Mouse (Mus musculus): ENCODE measurements at regions not wholly inside any gene's neighbourhood (a gene's known extent, or its start where the extent isn't known, plus 50 kb on each side); places are given as distances from the start of the nearest gene placed in this dataset.
"Not testable (repeated sequence)": the region's sequence is repeated elsewhere in the genome, so short reads cannot be mapped to it uniquely, and the experiment has no call there.

DNA sequence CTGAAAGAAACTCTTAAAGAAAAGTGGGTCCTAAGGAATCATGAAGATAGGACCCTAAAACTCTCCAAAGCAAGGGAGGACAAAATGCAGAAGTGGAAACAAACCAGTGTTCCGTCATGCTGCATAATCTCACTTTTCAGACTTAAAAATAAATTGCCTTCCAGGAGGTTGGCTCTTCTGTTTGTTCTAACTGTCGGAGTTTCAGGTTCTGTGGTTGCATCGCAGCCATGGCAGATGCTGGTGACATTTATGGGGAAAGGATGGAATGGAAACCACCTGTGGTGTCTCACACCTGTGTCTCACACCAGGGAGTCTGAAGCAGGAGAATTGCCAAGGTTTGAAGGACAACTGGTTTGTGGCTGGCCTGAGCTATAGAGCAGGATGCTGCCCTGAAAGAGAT is 50.9 kb upstream of the Hivep1 start:
- DNase-seq, result no peak

DNA sequence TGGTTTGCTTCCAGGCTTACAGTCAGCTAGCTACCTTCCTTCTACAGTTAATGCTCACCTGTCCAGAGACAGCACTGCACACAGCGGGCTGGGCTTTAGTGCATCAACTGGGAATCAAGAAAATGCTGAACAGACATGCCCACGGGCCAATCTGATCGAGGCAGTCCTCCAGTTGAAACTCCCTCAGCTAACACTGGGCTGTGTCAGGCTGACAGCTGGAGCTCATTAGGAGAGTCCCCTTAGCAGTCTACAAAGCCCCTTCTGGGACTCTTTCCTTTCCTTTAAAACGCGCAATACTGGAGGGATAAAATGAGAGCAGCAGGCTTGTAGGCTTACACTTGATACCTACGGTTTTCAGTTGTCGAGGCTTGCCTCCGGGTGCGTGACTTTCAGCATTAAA is 53.9 kb upstream of the Hivep1 start:
- DNase-seq, result no peak

DNA sequence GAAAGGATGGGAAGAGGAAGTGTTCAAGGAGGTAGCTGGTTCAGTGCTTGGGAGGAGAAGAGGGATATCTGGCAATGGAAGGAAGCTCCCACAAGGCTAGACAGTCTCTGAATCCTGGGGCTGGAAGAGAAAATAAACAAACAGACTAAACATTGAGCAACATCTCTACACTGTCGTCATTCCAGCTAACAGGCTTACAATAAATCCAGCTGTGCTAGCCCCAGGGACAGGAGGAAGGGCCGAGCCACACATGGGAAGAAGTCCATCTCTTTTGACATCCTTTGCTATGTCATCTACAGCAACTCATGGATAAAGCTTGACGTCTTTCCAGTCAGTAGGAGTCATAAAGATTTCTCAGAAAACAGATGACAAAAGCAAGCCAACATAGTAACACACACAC is 57.7 kb upstream of the Hivep1 start:
- no peak for DNase-seq

DNA sequence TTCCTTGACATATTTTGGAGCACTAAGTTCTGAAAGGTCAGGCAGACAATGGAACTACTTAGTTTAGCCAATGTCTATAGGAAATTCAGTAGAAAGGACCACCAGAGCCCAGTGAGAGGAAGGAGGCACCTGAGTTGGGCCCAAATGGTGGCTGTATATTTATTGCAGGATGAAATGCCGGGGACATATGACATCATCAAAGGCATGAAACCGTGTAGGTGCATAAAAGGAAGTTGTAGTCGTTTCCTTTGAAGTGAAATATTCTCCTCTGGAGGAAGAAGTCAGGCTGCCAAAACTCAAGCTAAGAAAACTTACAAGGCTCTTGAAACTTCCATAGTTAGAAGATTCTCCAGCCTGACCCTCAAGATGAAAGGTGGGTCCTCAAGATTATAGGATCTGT is 75.9 kb upstream of the Hivep1 start:
- DNase-seq, result no peak

DNA sequence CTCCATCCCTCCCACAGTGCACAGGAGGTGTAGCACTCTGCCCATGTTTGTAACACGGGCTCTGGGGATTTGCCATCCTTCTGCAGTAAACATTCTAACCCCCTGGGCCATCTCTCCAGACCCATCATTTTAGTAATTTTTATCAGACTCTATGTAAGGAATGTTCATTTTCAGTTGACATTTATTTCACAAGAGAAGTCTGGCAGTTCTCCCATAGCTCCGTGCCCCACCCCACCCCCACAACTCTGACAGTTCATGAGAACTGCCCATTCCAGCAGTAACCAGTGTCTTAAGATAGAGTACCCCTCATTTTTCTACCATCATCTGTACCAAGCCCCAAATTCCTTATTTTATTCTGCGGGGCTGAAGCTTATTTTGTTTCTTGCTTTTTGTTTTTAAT is 88.9 kb upstream of the Hivep1 start:
- no peak for DNase-seq

DNA sequence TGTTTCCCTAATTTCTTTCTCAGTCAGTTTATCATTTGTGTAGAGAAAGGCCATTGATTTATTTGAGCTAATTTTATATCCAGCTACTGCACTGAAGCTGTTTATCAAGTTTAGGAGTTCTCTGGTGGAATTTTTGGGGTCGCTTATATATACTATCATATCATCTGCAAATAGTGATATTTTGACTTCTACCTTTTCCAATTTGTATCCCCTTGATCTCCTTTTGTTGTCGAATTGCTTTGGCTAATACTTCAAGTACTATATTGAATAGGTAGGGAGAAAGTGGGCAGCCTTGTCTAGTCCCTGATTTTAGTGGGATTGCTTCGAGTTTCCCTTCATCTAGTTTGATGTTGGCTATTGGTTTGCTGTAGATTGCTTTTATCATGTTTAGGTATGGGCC is 90.9 kb upstream of the Hivep1 start:
- DNase-seq, result not testable (repeated sequence)

DNA sequence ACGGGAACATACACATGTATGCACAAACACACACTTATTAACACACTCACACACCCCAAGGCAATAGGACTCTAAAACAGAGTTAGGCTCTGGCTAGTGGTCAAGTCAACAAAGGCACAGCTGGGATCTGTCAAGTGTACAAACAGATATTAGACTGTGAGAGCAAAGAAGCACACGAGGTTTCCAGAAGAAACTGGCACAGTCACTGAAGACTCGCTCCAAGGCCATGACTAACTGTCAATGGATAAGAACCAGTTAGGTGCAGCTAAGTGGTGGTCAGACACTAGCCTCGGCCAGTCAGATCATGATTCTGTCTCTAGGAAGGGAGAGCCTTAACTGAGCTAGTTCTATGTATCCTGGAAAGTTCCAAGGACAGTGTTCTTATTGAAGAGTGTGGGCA is 93.9 kb upstream of the Hivep1 start:
- DNase-seq, result no peak

DNA sequence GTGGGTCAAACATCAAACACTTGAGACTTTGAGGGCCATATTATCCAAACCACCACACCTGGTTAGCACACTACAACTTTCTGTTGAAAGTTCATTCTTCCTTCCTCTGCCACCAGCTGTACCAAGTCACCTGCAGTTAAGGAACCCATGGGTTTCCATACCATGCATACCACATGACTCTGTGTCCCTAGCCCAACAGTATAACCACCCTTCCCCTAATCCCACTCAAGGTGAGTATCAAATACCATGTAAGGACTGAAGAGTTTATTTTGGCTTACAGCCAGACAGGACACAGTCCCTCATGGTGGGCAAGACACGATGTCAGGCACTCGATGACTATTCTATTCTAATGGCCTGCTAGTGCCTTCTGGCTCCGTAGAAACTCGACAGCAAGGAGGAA is 95.9 kb upstream of the Hivep1 start:
- no peak for DNase-seq

DNA sequence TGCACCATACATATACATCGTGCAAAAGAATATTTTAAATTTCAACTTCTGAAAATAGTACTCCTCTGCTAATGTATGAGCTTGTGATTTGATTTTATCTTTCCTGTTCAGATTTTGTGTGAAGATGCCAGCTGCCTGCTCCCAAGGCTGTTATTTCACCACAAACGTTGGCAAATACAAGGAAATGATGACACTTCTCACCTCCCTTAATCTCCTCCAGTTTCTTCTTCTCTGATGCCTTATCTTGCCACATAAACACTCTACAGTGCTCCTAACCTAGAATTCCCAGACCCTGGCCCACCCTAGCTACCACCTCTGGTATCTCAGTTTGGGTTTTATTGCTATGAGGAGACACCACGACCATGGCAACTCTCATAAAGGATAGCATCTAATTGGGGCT is 96.6 kb upstream of the Hivep1 start:
- DNase-seq, result no peak

DNA sequence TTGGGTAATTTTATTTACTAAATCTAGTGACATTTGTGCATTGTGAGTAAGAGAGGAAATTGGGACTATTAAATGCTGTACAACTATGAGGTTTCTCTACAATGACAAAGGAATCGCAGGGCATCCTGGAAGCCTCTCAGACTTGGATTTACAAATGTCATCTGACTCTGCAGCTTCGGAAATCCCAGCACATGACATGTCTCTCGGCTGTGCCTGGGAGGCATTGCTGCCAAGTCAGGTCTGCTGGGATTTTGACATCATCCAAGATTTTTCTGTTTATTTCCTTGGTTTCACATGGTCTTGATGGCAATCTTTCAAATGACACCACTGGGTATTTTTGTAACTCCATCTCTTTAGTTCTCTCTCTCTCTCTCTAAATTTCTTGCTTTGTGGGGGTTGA is 99.4 kb upstream of the Hivep1 start:
- no peak for DNase-seq

DNA sequence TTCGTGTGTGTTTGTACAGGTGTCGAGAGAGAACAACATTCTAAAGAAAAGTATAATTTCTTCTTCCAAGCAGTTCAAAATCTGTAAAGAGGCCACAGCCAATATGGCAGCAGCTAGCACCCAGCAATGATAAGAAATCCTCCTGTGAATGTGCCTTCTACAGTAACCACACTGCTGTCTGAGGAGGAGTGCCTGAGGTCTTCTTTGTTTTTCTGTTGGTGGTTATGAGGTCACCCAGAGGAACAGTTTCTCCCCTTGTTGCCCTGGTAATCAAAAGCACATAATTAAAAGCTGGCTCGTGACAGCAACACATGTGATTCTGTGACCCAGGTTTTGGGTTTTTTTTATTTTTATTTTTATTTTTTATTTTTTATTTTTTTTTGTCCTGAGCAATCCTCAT is 100.8 kb upstream of the Adtrp start:
- DNase-seq, result no peak

DNA sequence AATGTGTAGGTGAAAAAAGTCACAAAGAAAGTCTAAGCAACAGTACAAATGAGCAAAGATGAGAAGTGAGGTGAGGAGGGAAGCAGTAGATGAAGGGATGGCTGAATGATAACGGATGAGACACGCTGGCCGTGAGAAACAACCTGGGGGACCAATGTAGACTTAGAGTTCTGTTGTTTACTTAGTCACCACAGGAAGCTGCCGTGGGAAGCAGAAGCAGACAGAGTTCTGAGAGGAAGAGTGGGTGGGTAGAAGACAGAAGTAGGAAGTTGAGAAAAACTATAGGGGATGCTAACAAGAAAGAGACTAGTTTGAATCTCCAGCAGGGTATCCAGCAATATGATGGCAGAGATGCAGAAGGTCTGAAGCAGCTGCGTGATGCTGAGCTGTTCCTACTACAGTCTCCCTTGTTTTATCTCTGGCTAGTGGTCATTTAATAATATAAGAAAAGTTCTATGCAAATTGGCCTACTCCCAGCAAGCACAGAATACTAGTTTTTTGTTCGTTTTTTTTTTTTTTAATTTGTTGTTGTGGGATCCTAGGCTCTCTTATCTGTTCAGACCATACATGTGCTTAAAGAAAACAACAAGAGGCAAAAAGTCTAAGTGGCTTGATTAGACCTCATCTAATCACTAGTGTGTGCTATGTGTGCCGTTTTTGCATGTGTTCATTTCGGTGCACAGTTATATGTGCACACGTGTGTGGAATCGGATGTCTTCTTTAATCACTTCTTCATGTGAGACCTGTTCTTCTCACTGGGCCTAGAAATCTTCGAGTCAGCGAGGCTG is 85.0 kb upstream of the Adtrp start:
- peak; percentile 34 to 53 for DNase-seq

DNA sequence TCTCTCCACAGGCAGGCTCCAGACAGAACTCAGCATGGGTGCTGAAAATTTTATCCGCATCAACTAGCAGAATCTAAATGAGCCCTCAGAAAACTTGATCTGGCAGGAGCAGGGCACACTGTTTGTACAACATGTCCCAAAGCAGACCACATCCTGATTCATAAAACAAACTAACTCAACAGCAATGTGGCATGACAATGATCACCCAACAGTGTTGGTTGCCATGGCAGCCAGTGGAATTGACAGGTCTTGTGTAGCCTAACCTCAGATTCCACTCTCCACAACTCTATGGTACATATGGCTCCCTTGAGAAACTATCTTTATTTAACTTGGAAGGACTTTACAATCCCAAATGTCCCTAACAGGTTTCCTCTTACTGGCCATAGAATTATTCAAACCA is 82.3 kb upstream of the Adtrp start:
- DNase-seq, result no peak

DNA sequence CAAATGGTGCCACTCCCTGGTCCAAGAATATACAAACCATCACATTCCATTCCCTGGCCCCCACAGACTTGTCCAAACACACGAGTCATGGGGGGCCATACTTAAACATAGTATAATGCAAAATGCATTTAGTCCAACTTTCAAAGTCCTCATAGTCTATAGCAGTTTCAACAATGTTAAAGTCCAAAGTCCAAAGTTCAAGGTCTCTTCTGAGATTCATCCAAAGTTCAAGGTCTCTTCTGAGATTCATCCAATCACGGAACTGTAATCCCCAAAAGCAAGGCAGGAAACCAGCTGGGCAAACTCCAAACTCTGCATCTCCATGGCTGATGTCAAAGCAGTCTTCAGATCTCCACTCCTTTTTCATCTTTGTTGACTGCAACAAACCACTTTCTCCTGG is 78.4 kb upstream of the Adtrp start:
- DNase-seq, result not testable (repeated sequence)

DNA sequence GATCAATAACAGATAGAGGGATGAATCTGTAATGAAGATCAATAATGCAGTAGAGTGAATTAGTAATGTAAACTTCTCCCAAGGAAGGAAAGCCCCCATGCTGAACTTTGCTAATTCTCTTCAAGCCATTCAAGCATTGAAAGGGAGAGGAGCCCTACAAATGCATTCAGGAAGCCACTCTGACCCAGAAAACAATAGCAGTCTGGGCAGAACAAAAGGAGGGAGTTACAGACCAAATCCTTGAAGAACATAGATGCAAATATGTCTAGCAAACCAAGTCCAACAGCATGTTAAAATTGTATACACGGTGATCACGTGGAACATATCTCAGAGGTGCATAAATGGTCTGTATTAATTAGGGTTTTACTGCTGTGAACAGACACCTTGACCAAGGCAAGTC is 77.7 kb upstream of the Adtrp start:
- DNase-seq, result no peak

DNA sequence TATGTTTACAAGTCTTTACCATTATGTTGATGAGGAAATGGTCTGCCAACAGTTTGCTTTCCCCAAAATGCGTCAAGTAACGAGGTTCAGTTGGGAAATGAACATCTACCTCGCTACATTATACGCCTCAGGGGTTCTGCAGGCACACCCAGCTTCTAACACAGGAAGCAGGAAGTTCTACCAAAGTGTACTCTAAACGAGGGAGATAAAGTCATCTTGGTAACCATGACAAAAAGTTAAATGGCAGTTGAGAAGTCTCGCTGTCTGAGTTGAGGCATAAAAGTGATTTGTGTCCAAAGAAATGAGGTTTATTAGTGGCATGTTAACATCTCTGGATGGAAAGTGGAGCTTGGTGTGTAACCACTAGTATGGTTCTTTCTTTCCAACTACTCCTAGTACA is 73.7 kb upstream of the Adtrp start:
- no peak for DNase-seq

DNA sequence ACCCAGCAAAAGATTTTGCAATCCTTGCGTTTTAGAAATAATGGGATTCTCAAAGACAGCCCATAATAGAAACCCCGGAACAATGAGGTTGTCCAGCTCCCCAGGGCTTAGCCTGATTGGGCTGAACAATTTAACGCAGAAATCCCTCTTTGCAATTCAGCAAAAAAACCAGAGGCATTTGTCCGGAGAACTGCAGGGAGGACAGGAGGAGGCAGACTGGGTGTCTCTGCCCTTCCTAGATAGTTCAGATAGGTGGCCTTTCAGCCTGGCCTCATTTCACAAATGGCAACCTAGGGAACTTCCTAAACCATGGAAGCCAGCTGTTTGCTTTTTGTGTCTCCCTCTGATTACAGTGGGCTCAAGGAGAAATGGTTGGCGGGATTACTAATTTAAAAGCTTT is 71.0 kb upstream of the Adtrp start:
- DNase-seq, result no peak

DNA sequence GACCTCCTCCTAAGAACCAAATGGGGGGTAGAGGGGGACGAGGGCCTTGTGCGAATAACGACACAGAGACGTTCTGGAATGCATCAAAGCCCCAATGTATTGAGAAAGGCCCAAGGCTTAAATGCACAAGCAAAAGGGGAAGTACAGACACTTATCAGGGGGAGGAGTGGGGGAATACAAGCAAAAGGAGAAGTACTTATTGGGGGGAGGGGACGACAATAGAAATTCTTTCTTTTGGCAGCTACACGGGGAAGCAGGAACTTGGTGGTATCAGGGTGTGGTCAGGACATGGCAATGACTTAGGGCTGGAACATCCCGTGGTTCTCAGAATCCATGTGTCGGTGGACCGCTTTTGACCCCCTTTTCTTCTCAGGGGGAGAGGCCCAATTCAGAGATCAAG is 68.3 kb upstream of the Adtrp start:
- not testable (repeated sequence) for DNase-seq

DNA sequence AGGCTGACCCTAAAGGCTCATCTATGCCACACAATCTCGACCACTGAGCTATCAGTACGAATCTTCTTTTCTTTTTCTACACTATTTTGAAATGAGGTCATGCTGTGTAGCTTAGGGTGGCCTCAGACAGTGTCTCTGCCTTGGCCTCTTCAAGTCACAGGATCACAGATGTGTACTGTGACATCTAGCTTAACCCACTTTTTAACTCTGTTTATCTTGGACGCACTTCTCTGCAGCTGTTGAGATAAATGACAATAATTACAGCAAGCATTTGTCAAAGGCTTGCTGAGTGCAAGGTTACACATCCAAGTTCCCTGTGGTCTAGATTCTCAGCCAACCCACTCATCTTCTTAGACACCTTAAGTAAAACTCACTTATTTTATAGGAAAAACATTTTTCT is 63.3 kb upstream of the Adtrp start:
- no peak for DNase-seq

DNA sequence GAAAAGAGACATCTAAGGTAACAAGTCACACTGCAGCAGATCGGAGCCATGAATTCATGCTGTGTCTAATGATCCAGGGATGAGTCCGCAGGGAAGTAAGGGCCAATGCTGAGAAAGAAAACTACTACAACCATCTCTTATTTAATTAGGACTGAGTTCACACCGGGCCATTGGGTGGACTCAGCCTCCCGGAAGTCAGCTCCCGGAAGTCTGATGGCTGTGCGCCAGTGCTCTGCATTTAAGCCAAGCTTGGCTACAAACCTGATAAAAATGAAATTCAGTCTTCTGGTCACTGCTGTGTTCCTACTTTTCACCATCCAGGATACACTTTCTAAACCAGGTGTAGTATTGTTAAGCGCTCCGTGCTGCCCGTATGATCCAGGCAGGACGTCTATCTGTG is 62.8 kb upstream of the Adtrp start:
- no peak for DNase-seq

DNA sequence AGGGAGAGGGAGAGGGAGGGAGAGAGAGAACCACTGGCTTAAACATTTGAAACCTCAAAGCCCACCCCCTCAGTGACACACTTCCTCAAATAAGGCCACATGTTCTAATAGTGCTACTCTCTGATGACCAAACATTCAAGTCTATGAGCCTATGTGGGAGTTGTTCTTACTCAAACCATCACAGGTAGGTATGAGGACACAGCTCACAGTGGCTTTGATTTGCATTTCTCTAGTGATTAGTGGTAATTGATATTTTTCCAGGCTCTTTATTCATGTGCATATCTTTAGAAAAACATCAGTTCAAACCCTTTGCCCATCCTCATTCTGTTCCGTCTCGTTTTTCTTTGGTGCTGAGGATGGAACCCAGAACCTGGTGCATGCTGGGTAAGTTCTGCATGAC is 59.5 kb upstream of the Adtrp start:
- DNase-seq, result no peak

DNA sequence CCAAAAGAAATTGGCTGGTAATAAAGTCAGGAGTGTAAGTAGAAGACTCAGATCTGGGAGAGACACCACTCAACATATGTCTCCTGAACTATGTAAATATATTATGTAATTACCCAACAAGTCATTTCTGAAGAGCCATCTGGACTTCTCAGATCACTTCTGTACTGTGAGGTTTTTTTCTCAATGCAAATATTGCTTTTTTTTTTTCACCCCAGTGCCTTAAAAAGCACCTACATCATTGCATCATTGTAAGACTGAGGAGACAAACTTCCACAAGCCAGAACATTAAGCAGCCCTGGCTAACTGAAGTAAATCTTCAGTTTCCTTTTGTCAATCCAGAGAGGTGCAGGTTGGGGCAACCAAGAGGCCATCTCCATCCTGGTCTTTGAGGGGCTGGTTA is 55.8 kb upstream of the Adtrp start:
- DNase-seq, result no peak

DNA sequence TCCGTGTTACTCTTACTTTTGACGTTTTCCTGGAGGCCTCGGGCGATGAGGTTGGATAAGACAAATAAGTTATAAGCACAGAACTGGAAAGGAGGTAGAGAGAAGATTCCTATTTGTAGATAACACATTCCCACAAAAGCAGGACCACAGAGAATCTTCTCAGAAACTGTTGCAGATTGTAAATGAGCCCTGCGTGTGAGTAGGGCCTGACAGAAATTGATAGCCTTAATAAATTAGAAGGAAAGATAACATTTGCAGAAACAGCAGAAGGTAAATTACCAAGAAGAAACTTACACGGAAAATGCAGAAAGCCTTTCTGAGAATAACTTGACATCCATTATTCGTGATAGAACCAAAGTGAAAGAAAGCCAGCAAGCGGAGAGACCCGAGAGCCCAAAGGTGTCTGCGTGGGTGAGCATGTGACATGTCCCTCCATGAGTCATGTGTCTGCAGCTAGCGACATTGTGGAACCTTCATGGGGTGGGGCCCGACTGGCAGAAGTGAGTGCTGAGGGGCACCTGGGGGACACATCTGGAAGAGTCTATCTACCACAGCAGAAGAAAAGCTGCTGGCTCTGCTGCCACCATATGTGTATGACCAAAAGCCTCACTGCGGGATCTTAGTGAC is 52.5 kb upstream of the Adtrp start:
- no peak for DNase-seq

DNA sequence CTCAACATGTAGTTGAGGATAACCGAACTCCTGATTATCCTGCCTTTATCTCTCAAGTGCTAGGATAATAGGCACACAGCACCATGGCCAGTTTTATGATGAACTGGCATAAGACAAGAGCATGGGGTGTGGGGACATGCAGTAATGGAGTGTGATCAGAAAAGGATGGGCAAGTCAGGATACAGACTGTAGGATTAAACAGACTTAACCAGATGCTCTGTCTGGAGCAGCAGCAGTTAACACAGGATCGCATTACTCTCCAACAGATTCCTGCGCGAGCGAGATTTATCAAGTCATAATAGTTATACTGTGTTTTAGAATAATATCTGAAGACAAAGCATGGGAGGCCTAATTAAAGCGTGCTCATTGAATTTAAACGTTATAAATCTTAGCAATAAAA is 51.8 kb upstream of the Adtrp start:
- no peak for DNase-seq
